Mouse (Mus musculus) heart, adult 2 months (tissue): ENCODE results near the gene Klrc2.

ENCODE experiments used
- CTCF ChIP-seq: fragments of 200-600 bp; IDR thresholded peaks from 2 replicates; pipeline ENCODE4 v1.8.1; 2022; ENCODE audit warnings: antibody characterized with exemption, mild to moderate bottlenecking, moderate library complexity
- POLR2A ChIP-seq: fragments of 200-500 bp; IDR thresholded peaks from 2 replicates; pipeline ENCODE4 v1.6.1; 2011; ENCODE audit warnings: mild to moderate bottlenecking, low read depth, low read length, control low read depth; ENCODE audit not compliant: insufficient read depth

DNA sequence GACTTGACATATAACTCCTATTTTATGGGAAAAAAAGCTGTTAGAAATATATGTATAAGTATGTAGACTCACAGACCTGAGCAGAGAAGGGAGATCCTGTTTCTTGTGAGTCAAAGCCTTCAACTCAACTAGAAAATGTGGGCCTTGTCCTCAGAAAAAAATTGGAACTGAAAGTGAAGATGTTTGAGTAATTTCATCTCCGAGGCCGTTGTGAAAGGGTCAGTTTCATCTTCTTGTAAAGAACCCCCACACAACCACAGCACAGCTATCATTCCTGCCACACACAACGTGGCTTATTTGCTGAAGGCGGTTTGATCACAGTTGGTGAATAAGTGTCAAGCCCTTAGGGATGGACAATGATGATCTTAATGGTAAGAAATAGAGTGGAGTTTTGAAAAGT lies 36.8 kb downstream of the Klrc2 start, which contains the start of gene Klrk1:
- TF ChIP-seq POLR2A = no peak
- no peak for TF ChIP-seq CTCF
